ENCODE assay signal across 9 mouse cellular contexts in the genomic region with DNA sequence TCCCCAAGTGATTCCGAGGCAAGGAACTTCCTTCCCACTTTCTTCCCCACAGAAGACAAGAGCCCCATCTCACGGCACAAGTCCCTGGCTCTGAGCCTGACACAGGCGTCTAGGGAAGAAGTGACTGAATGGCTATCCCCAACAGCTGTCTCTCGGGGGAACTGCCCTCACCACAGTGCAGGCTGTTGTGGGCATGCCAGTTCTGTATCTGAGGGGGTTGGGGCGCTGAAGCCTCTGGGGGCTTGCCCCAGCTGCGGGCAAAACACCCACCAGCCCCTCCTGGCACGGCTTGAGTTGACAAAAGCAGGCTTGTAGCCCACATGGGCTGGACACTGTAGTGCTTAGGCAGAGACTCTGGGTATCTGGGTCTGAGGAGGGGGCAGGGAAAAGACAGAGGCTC. TPM values are rescaled to one million over a fixed set of nuclear protein-coding genes. Genes with fewer than 3 reads are reported as not detected.
A peak's percentile ranks its signal among the peaks of the same experiment; 100 is the strongest.
DNase-seq lines count a peak whose midpoint lies in the region; ATAC-seq lines count a peak whose summit lies in the region.
"Had no signal": no experiment of that assay in that cellular context is flagged by ENCODE, and none has a peak within 500 bp of the region (broad histone marks: within the 10 kb centered on the region; RNA-seq: fewer than 3 reads in every experiment).

No protein-coding gene starts in this region.

- no peaks in the 10 kb centered on the region for H3K9me3 ChIP-seq in forebrain, embryonic 10.5 days
- no peaks in the 10 kb centered on the region for H3K9me3 ChIP-seq in forebrain, embryonic 11.5 days (ENCODE audit: control insufficient read depth, low read length)
- H3K9me3 ChIP-seq in midbrain, embryonic 10.5 days (replicated peaks) = no peaks in the 10 kb centered on the region
- H3K9me3 ChIP-seq in midbrain, embryonic 11.5 days (ENCODE audit: control insufficient read depth, low read length) = no peaks in the 10 kb centered on the region

- ATAC-seq in forebrain, embryonic 11.5 days (replicated peaks; ENCODE audit: low FRiP score) = no peak
- ATAC-seq in midbrain, embryonic 11.5 days (ENCODE audit: low FRiP score) = no peak
- ATAC-seq in granulocyte monocyte progenitor cell, adult 5-6 weeks (replicated peaks; ENCODE audit: poor library complexity, severe bottlenecking) = peak; percentile 69
- peak; percentile 56 for ATAC-seq in megakaryocyte progenitor cell, adult 5-6 weeks (replicated peaks; ENCODE audit: poor library complexity)
- ATAC-seq in CD4-positive, CD25-positive, alpha-beta regulatory T cell, adult 4 months = no peak

- H3K9ac ChIP-seq in forebrain, embryonic 11.5 days (ENCODE audit: low read length) = no peak overlapping the region
- no peak overlapping the region for H3K9ac ChIP-seq in midbrain, embryonic 11.5 days (ENCODE audit: low read length)

- DNase-seq in forebrain, embryonic 10.5 days (ENCODE audit: extremely low spot score, low spot score) = no peak
- no peak for DNase-seq in forebrain, embryonic 11.5 days (ENCODE audit: low spot score)
- no peak for DNase-seq in midbrain, embryonic 10.5 days (ENCODE audit: low spot score)
- no peak for DNase-seq in midbrain, embryonic 11.5 days (ENCODE audit: low spot score, missing footprints)
- no peak for DNase-seq in yolk sac, embryonic 10.5 days (ENCODE audit: low spot score)

- H3K36me3 ChIP-seq in forebrain, embryonic 10.5 days (replicated peaks) = peaks cover 60% of the 10 kb centered on the region
- H3K36me3 ChIP-seq in forebrain, embryonic 11.5 days (ENCODE audit: control insufficient read depth, insufficient read depth, low read length) = no peaks in the 10 kb centered on the region; the same call in 1 of the 2 replicates
- peaks cover 73% of the 10 kb centered on the region for H3K36me3 ChIP-seq in midbrain, embryonic 10.5 days
- H3K36me3 ChIP-seq in midbrain, embryonic 11.5 days (ENCODE audit: control insufficient read depth, insufficient read depth, low read length) = 0 out of 2 replicates have a peak, but pooled peaks cover 3% of the 10 kb centered on the region

- H3K4me3 ChIP-seq in forebrain, embryonic 10.5 days = no peak overlapping the region
- H3K4me3 ChIP-seq in forebrain, embryonic 11.5 days (ENCODE audit: low read depth, low read length) = no peak overlapping the region
- H3K4me3 ChIP-seq in midbrain, embryonic 10.5 days = no peak overlapping the region
- no peak overlapping the region for H3K4me3 ChIP-seq in midbrain, embryonic 11.5 days (ENCODE audit: low read depth, low read length)

- WGBS in forebrain, embryonic 10.5 days = 86% methylated on average over 7 of the region's 7 CpGs
- 80% methylated on average over 7 of the region's 7 CpGs for WGBS in forebrain, embryonic 11.5 days
- WGBS in midbrain, embryonic 10.5 days = 84% methylated on average over 7 of the region's 7 CpGs
- 78% methylated on average over 7 of the region's 7 CpGs for WGBS in midbrain, embryonic 11.5 days

- no peaks in the 10 kb centered on the region for H3K27me3 ChIP-seq in forebrain, embryonic 10.5 days (ENCODE audit: poor library complexity, severe bottlenecking)
- H3K27me3 ChIP-seq in forebrain, embryonic 11.5 days (ENCODE audit: control insufficient read depth, insufficient read depth, low read length) = no peaks in the 10 kb centered on the region
- no peaks in the 10 kb centered on the region for H3K27me3 ChIP-seq in midbrain, embryonic 10.5 days (ENCODE audit: low read depth, poor library complexity, severe bottlenecking)
- H3K27me3 ChIP-seq in midbrain, embryonic 11.5 days (ENCODE audit: control insufficient read depth, insufficient read depth, low read length) = no peaks in the 10 kb centered on the region

- no peak overlapping the region for H3K4me2 ChIP-seq in forebrain, embryonic 11.5 days (ENCODE audit: low read depth, low read length, severe bottlenecking)
- H3K4me2 ChIP-seq in midbrain, embryonic 11.5 days = no peak overlapping the region

- peaks cover 78% of the 10 kb centered on the region for H3K4me1 ChIP-seq in forebrain, embryonic 10.5 days
- peaks cover 8% of the 10 kb centered on the region for H3K4me1 ChIP-seq in forebrain, embryonic 11.5 days (replicated peaks; ENCODE audit: control insufficient read depth, insufficient read depth, low read length)
- peaks cover 69% of the 10 kb centered on the region for H3K4me1 ChIP-seq in midbrain, embryonic 10.5 days
- peaks cover 16% of the 10 kb centered on the region for H3K4me1 ChIP-seq in midbrain, embryonic 11.5 days (ENCODE audit: control insufficient read depth, insufficient read depth, low read length)

- 0 out of 2 replicates have a peak overlapping the region, but pooled peaks have one; percentile 35 for H3K27ac ChIP-seq in forebrain, embryonic 10.5 days
- H3K27ac ChIP-seq in forebrain, embryonic 11.5 days (ENCODE audit: low read depth, low read length) = no peak overlapping the region
- peak overlapping the region; percentile 4; the same call in 1 of the 2 replicates for H3K27ac ChIP-seq in midbrain, embryonic 10.5 days (replicated peaks)
- no peak overlapping the region for H3K27ac ChIP-seq in midbrain, embryonic 11.5 days (ENCODE audit: low read depth, low read length)

RNA-seq across cellular contexts. Expression of gene Soga1, which starts 14.9 kb away (rescaled TPM):
- 3.5 and 4.0 TPM in 2 replicates for polyA plus RNA-seq in forebrain, embryonic 10.5 days (2016; fragmentation: Nextera tagmentation; extraction: Ambion mirVana)
- 8.1 and 8.2 TPM in 2 replicates for polyA plus RNA-seq in forebrain, embryonic 11.5 days (2014; fragmentation: Nextera tagmentation; extraction: Ambion mirVana)
- 3.6 and 3.7 TPM in 2 replicates for polyA plus RNA-seq in midbrain, embryonic 10.5 days (2016; fragmentation: Nextera tagmentation; extraction: Ambion mirVana)
- polyA plus RNA-seq in midbrain, embryonic 11.5 days (2014; fragmentation: Nextera tagmentation; extraction: Ambion mirVana) = 5.2 and 6.0 TPM in 2 replicates
- total RNA-seq in granulocyte monocyte progenitor cell, adult 5-6 weeks (2014; fragmentation: Nextera tagmentation) = 4.4 and 5.7 TPM in 2 replicates
- total RNA-seq in granulocyte monocyte progenitor cell, adult 5-6 weeks (2017) = 2.5 TPM in 2 replicates
- 1.9 and 2.9 TPM in 2 replicates for total RNA-seq in megakaryocyte progenitor cell, adult 5-6 weeks (2015)
- total RNA-seq in megakaryocyte progenitor cell, adult 5-6 weeks (2017) = 2.3 and 2.4 TPM in 2 replicates
- under 1 TPM in 1 of 2 experiments, not detected in 1; 0.16 TPM for polyA plus RNA-seq in CD4-positive, CD25-positive, alpha-beta regulatory T cell, adult 4 months (2017; shearing (Covaris generic))

RNA-seq across cellular contexts. Expression of gene Tldc2, which starts 22.7 kb away (rescaled TPM):
- polyA plus RNA-seq in forebrain, embryonic 10.5 days (2016; fragmentation: Nextera tagmentation; extraction: Ambion mirVana) = not detected in 2 replicates
- polyA plus RNA-seq in forebrain, embryonic 11.5 days (2014; fragmentation: Nextera tagmentation; extraction: Ambion mirVana) = not detected in 2 replicates
- polyA plus RNA-seq in midbrain, embryonic 10.5 days (2016; fragmentation: Nextera tagmentation; extraction: Ambion mirVana) = not detected in 2 replicates
- polyA plus RNA-seq in midbrain, embryonic 11.5 days (2014; fragmentation: Nextera tagmentation; extraction: Ambion mirVana) = not detected in 2 replicates
- total RNA-seq in granulocyte monocyte progenitor cell, adult 5-6 weeks (2014; fragmentation: Nextera tagmentation) = not detected in 2 replicates
- not detected in 2 replicates for total RNA-seq in granulocyte monocyte progenitor cell, adult 5-6 weeks (2017)
- total RNA-seq in megakaryocyte progenitor cell, adult 5-6 weeks (2015) = not detected in 2 replicates
- not detected in 2 replicates for total RNA-seq in megakaryocyte progenitor cell, adult 5-6 weeks (2017)
- not detected for polyA plus RNA-seq in CD4-positive, CD25-positive, alpha-beta regulatory T cell, adult 4 months (2017; shearing (Covaris generic))
- total RNA-seq: left cerebral cortex, adult 8-10 months had no signal

RNA-seq across cellular contexts. Expression of gene Dsn1, which starts 57.2 kb away (rescaled TPM):
- polyA plus RNA-seq in forebrain, embryonic 10.5 days (2016; fragmentation: Nextera tagmentation; extraction: Ambion mirVana) = 58.0 and 59.1 TPM in 2 replicates
- polyA plus RNA-seq in forebrain, embryonic 11.5 days (2014; fragmentation: Nextera tagmentation; extraction: Ambion mirVana) = 59.1 and 64.4 TPM in 2 replicates
- 52.4 and 57.5 TPM in 2 replicates for polyA plus RNA-seq in midbrain, embryonic 10.5 days (2016; fragmentation: Nextera tagmentation; extraction: Ambion mirVana)
- polyA plus RNA-seq in midbrain, embryonic 11.5 days (2014; fragmentation: Nextera tagmentation; extraction: Ambion mirVana) = 51.4 and 56.9 TPM in 2 replicates
- total RNA-seq in granulocyte monocyte progenitor cell, adult 5-6 weeks (2014; fragmentation: Nextera tagmentation) = 17.8 and 23.9 TPM in 2 replicates
- total RNA-seq in granulocyte monocyte progenitor cell, adult 5-6 weeks (2017) = 36.9 and 50.6 TPM in 2 replicates
- total RNA-seq in megakaryocyte progenitor cell, adult 5-6 weeks (2015) = 15.0 and 17.1 TPM in 2 replicates
- 68.2 and 78.2 TPM in 2 replicates for total RNA-seq in megakaryocyte progenitor cell, adult 5-6 weeks (2017)
- 10 to 100 TPM; 10.8 to 16.6 TPM for polyA plus RNA-seq in CD4-positive, CD25-positive, alpha-beta regulatory T cell, adult 4 months (2017; shearing (Covaris generic))

Comparison
In these comparisons a context has a peak if more than half of its experiments do, and no peak if none do; other contexts are left out.
1. H3K27ac ChIP-seq: peak in forebrain, embryonic 10.5 days (single experiment) and midbrain, embryonic 10.5 days (single experiment); none in forebrain, embryonic 11.5 days (single experiment) and midbrain, embryonic 11.5 days (single experiment).
2. ATAC-seq: peak in granulocyte monocyte progenitor cell, adult 5-6 weeks (single experiment) and megakaryocyte progenitor cell, adult 5-6 weeks (single experiment); none in forebrain, embryonic 11.5 days (single experiment), midbrain, embryonic 11.5 days (single experiment) and CD4-positive, CD25-positive, alpha-beta regulatory T cell, adult 4 months (single experiment).